In the genomic region with DNA sequence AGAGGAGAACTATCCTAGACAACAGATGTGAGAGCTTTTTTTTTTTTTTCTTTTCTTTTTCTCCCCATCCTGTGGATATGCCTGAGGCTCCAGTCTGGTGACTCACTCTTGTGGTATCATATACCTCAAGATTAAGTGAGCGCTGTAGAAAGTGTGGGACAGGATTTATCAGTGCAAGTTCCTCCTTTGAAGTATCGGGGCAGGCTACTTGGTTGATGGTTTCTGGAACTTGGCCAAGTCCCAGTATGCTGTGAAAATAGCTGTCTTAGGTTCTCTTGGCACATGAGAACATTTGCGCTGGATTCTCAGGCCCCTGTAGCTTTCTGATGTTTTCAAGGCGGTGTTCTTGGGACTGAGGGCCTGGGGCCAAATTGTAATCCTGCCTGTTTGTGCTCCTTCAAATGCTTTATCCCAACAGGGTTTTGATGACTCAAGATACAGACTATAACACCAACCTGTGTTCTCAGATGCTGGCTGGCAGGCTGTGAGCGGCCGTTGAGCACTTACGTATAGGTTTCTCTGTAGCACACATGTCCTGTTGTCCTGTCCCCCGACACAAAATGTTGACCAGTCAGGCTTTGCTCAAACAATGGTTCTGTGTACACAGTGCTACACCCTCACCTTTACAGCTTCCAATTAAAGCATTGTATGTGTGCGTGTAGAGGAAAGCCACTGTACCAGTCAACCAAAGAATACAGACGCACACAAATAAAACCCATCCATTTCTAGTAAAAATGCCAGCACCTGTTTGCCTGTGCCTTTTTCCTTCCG, we compare ENCODE assay signal across 9 mouse cellular contexts.
DNase-seq lines count a peak whose midpoint lies in the region; ATAC-seq and TF ChIP-seq lines count a peak whose summit lies in the region.
"Had no signal": no experiment of that assay in that cellular context is flagged by ENCODE, and none has a peak within 500 bp of the region (broad histone marks: within the 10 kb centered on the region; RNA-seq: fewer than 3 reads in every experiment).

No protein-coding gene starts in this region.

- H3K36me3 ChIP-seq in forebrain, embryonic 13.5 days (ENCODE audit: poor library complexity, severe bottlenecking) = no peaks in the 10 kb centered on the region
- H3K36me3 ChIP-seq in forebrain, embryonic 11.5 days (ENCODE audit: control insufficient read depth, insufficient read depth, low read length) = no peaks in the 10 kb centered on the region
- H3K36me3 ChIP-seq in limb, embryonic 12.5 days = no peaks in the 10 kb centered on the region
- no peaks in the 10 kb centered on the region for H3K36me3 ChIP-seq in limb, embryonic 10.5 days
- no peaks in the 10 kb centered on the region for H3K36me3 ChIP-seq in myocyte (ENCODE audit: control insufficient read depth, insufficient read depth)
- H3K36me3 ChIP-seq in kidney, adult 2 months (ENCODE audit: control insufficient read depth, insufficient read depth, low read length) = no peaks in the 10 kb centered on the region

- H3K79me2 ChIP-seq in myocyte (ENCODE audit: control insufficient read depth, insufficient read depth) = no peaks in the 10 kb centered on the region

- H3K27me3 ChIP-seq in forebrain, embryonic 13.5 days = no peaks in the 10 kb centered on the region
- H3K27me3 ChIP-seq in forebrain, embryonic 11.5 days (ENCODE audit: control insufficient read depth, insufficient read depth, low read length) = no peaks in the 10 kb centered on the region
- H3K27me3 ChIP-seq in limb, embryonic 12.5 days = no peaks in the 10 kb centered on the region
- no peaks in the 10 kb centered on the region for H3K27me3 ChIP-seq in limb, embryonic 10.5 days (ENCODE audit: low read depth, poor library complexity, severe bottlenecking)
- no peaks in the 10 kb centered on the region for H3K27me3 ChIP-seq in myocyte (ENCODE audit: control insufficient read depth, insufficient read depth, insufficient read length)
- H3K27me3 ChIP-seq in kidney, adult 2 months (replicated peaks; ENCODE audit: control insufficient read depth, insufficient read depth, low read length) = no peaks in the 10 kb centered on the region

- no peak for DNase-seq in forebrain, embryonic 11.5 days (ENCODE audit: low spot score)
- DNase-seq in limb, embryonic 10.5 days (ENCODE audit: low spot score) = no peak
- peak; percentile 41 for DNase-seq in forelimb bud, embryonic 11.5 days (ENCODE audit: low read depth, low spot score)
- no peak for DNase-seq in cerebellum, adult 9-11 months
- DNase-seq in kidney, adult 2 months = no peak
- DNase-seq: right cerebral cortex, postnatal 14 days had no signal

- 64% methylated on average over 11 of the region's 11 CpGs for WGBS in forebrain, embryonic 13.5 days
- 85% methylated on average over 11 of the region's 11 CpGs for WGBS in forebrain, embryonic 11.5 days
- 57% methylated on average over 11 of the region's 11 CpGs for WGBS in limb, embryonic 12.5 days
- WGBS in limb, embryonic 10.5 days = 87% methylated on average over 11 of the region's 11 CpGs
- 79% methylated on average over 11 of the region's 11 CpGs for WGBS in kidney, adult 2 months

- H3ac ChIP-seq in myocyte (ENCODE audit: control insufficient read depth, insufficient read length) = no peak overlapping the region

- peak overlapping the region; percentile 41; the same call in 1 of the 2 replicates for H3K27ac ChIP-seq in forebrain, embryonic 13.5 days
- H3K27ac ChIP-seq in forebrain, embryonic 11.5 days (ENCODE audit: low read depth, low read length) = no peak overlapping the region
- H3K27ac ChIP-seq in limb, embryonic 12.5 days = peak overlapping the region; percentile 26
- H3K27ac ChIP-seq in limb, embryonic 10.5 days = no peak overlapping the region
- no peak overlapping the region for H3K27ac ChIP-seq in kidney, adult 2 months (ENCODE audit: insufficient read depth, low read depth, low read length)

- no peak for ATAC-seq in forebrain, embryonic 13.5 days
- no peak for ATAC-seq in forebrain, embryonic 11.5 days (replicated peaks; ENCODE audit: low FRiP score)
- ATAC-seq in limb, embryonic 12.5 days (ENCODE audit: insufficient number of reproducible peaks, insufficient read depth, low FRiP score, low TSS enrichment, low read depth) = peak; percentile 53

- TF ChIP-seq CTCF in kidney, adult 2 months (conservative IDR thresholded peaks at IDR 0.05; ENCODE audit: insufficient read depth, insufficient read length, low read depth, low read length) = no peak

- no peak overlapping the region for H3K9ac ChIP-seq in forebrain, embryonic 13.5 days
- no peak overlapping the region for H3K9ac ChIP-seq in forebrain, embryonic 11.5 days (ENCODE audit: low read length)
- no peak overlapping the region for H3K9ac ChIP-seq in limb, embryonic 12.5 days (replicated peaks)

- no peak overlapping the region for H3K4me2 ChIP-seq in forebrain, embryonic 13.5 days
- H3K4me2 ChIP-seq in forebrain, embryonic 11.5 days (ENCODE audit: low read depth, low read length, severe bottlenecking) = no peak overlapping the region
- H3K4me2 ChIP-seq in limb, embryonic 12.5 days = no peak overlapping the region
- H3K4me2 ChIP-seq in myocyte (ENCODE audit: low read depth) = peak overlapping the region; percentile 26

- H3K4me1 ChIP-seq in forebrain, embryonic 13.5 days = peaks cover 35% of the 10 kb centered on the region
- H3K4me1 ChIP-seq in forebrain, embryonic 11.5 days (replicated peaks; ENCODE audit: control insufficient read depth, insufficient read depth, low read length) = 0 out of 2 replicates have a peak, but pooled peaks cover 2% of the 10 kb centered on the region
- H3K4me1 ChIP-seq in limb, embryonic 12.5 days (replicated peaks) = peaks cover 24% of the 10 kb centered on the region
- peaks cover 35% of the 10 kb centered on the region for H3K4me1 ChIP-seq in limb, embryonic 10.5 days
- peaks cover 4% of the 10 kb centered on the region; the same call in 1 of the 2 replicates for H3K4me1 ChIP-seq in kidney, adult 2 months (ENCODE audit: control insufficient read depth, insufficient read depth, low read length)

- H3K4me3 ChIP-seq in forebrain, embryonic 13.5 days = no peak overlapping the region
- H3K4me3 ChIP-seq in forebrain, embryonic 11.5 days (ENCODE audit: low read depth, low read length) = no peak overlapping the region
- H3K4me3 ChIP-seq in limb, embryonic 12.5 days (replicated peaks) = no peak overlapping the region
- H3K4me3 ChIP-seq in limb, embryonic 10.5 days = no peak overlapping the region
- H3K4me3 ChIP-seq in myocyte = no peak overlapping the region
- no peak overlapping the region for H3K4me3 ChIP-seq in kidney, adult 2 months (ENCODE audit: insufficient read depth, low read depth, low read length)

- no peak for TF ChIP-seq POLR2A in myocyte (IDR thresholded peaks at IDR 0.05; ENCODE audit: insufficient read length, low read depth)
- no peak for TF ChIP-seq POLR2A in kidney, adult 2 months (IDR thresholded peaks at IDR 0.05; ENCODE audit: low read depth, low read length)

- no peaks in the 10 kb centered on the region for H3K9me3 ChIP-seq in forebrain, embryonic 13.5 days (replicated peaks)
- no peaks in the 10 kb centered on the region for H3K9me3 ChIP-seq in forebrain, embryonic 11.5 days (ENCODE audit: control insufficient read depth, low read length)
- 0 out of 2 replicates have a peak, but pooled peaks cover 3% of the 10 kb centered on the region for H3K9me3 ChIP-seq in limb, embryonic 12.5 days
- no peaks in the 10 kb centered on the region for H3K9me3 ChIP-seq in limb, embryonic 10.5 days (replicated peaks)

TF ChIP-seq in myocyte, 11 proteins besides CTCF, POLR2A, EP300 and RAD21:
- TF ChIP-seq SRF (IDR thresholded peaks at IDR 0.05; ENCODE audit: control insufficient read depth, insufficient read length, low read depth) (no peak), POLR2AphosphoS2 (IDR thresholded peaks at IDR 0.05; ENCODE audit: insufficient read length, low read depth) (no peak), E2F4 (IDR thresholded peaks at IDR 0.05; ENCODE audit: insufficient read depth) (no peak), TCF12 (IDR thresholded peaks at IDR 0.05; ENCODE audit: insufficient read depth, poor library complexity, severe bottlenecking) (no peak), USF1 (IDR thresholded peaks at IDR 0.05; ENCODE audit: low read depth) (no peak), MYOG (IDR thresholded peaks at IDR 0.05; ENCODE audit: control insufficient read depth in 1 of 3, insufficient read depth in 1 of 3, insufficient read length in 2 of 3, low read depth in 2 of 3) (no peak), TCF3 (IDR thresholded peaks at IDR 0.05; ENCODE audit: insufficient read length, low read depth) (no peak), MYOD1 (IDR thresholded peaks at IDR 0.05; ENCODE audit: control insufficient read depth in 1 of 3, insufficient read length in 2 of 3, low read depth in 2 of 3) (no peak), REST (IDR thresholded peaks at IDR 0.05; ENCODE audit: insufficient read depth, insufficient read length) (no peak), MAX (IDR thresholded peaks at IDR 0.05; ENCODE audit: low read depth) (no peak), CEBPB (IDR thresholded peaks at IDR 0.05; ENCODE audit: insufficient read depth, poor library complexity, severe bottlenecking) (no peak)
TF ChIP-seq in myocyte: peak in this region for 0.

Comparison
In these comparisons a context has a peak if more than half of its experiments do, and no peak if none do; other contexts are left out.
1. H3K27ac ChIP-seq: peak in forebrain, embryonic 13.5 days (single experiment) and limb, embryonic 12.5 days (single experiment); none in forebrain, embryonic 11.5 days (single experiment), limb, embryonic 10.5 days (single experiment) and kidney, adult 2 months (single experiment).